Mouse (Mus musculus) small intestine, adult 2 months (tissue): ENCODE measurements at regions not wholly inside any gene's neighbourhood (a gene's known extent, or its start where the extent isn't known, plus 50 kb on each side); places are given as distances from the start of the nearest gene placed in this dataset.

Source experiments
- H3K27ac ChIP-seq: fragments of 200-500 bp; 2 replicates; pipeline ENCODE4 v1.5.1; 2012; ENCODE audit warnings: low read depth, low read length, control low read depth, inconsistent platforms; ENCODE audit not compliant: insufficient read depth
- H3K27me3 ChIP-seq: fragments of 200-500 bp; 2 replicates; pipeline ENCODE4 v1.6.1; 2012; ENCODE audit warnings: mild to moderate bottlenecking, moderate library complexity, low read length, inconsistent platforms; ENCODE audit not compliant: control insufficient read depth, insufficient read depth
- H3K36me3 ChIP-seq: fragments of 200-500 bp; 2 replicates; pipeline ENCODE4 v1.6.1; 2012; ENCODE audit warnings: mild to moderate bottlenecking, low read length, control low read depth, inconsistent platforms; ENCODE audit not compliant: control insufficient read depth, insufficient read depth
- H3K4me1 ChIP-seq: fragments of 200-500 bp; 2 replicates; pipeline ENCODE4 v1.6.1; 2012; ENCODE audit warnings: low read length, inconsistent platforms, mixed read lengths; ENCODE audit not compliant: control insufficient read depth, insufficient read depth, insufficient read length
- H3K4me3 ChIP-seq: fragments of 200-500 bp; 2 replicates; pipeline ENCODE4 v1.5.1; 2012; ENCODE audit warnings: low read depth, mild to moderate bottlenecking, control low read depth, inconsistent platforms, low read length, moderate library complexity
- CTCF ChIP-seq: fragments of 200-500 bp; IDR thresholded peaks from 2 replicates; pipeline ENCODE4 v1.5.1; 2012; ENCODE audit warnings: low read depth, mild to moderate bottlenecking, control low read depth, inconsistent platforms, low read length, moderate library complexity, mixed read lengths; ENCODE audit not compliant: insufficient replicate concordance, insufficient read length; ENCODE audit errors: extremely low read depth
- POLR2A ChIP-seq: fragments of 200-500 bp; IDR thresholded peaks from 2 replicates; pipeline ENCODE4 v1.6.1; 2012; ENCODE audit warnings: low read depth, mild to moderate bottlenecking, control low read depth, inconsistent platforms, low read length, moderate library complexity
- WGBS: fragments of 180-500 bp; shearing (Covaris S2); methylation state at CpG from one replicate; pipeline ENCODE4 v1.1.7; 2018; 5-methylcytosine and 5-hydroxymethylcytosine counted together

DNA sequence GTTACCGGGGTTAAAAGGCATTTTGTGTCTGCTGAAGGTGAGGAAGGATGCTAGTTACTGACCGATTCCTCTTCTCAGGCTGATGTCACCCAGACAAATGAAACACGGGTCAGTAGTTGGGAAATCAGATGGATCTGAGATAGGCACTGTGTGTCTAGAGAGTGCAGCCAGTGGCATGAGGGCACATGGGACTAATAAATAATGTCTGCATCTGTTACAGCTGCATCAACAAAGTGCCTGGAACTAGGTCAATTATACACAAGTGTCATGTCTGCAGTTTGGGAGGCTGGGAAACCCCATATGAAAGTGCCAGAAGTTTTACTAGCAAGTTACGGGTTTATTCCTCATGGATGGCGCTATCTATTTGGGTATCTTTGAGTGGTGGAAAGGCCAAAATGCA, 68.8 kb downstream of the Cxcl12 start:
- TF ChIP-seq CTCF (no peak), POLR2A (no peak)
- Histone ChIP-seq H3K27ac (no peak overlapping the region), H3K4me3 (no peak overlapping the region), H3K4me1 (no peaks in the 10 kb centered on the region), H3K36me3 (no peaks in the 10 kb centered on the region), H3K27me3 (no peaks in the 10 kb centered on the region)
- whole genome bisulfite sequencing, result 81% methylated on average over 5 of the region's 5 CpGs

- TF ChIP-seq CTCF, result no peak
- TF ChIP-seq POLR2A, result no peak
- 53% methylated on average over 3 of the region's 3 CpGs for WGBS
- H3K36me3 ChIP-seq, result no peaks in the 10 kb centered on the region
- H3K4me3 ChIP-seq, result no peak overlapping the region
- H3K4me1 ChIP-seq, result no peaks in the 10 kb centered on the region
- no peak overlapping the region for H3K27ac ChIP-seq
- no peaks in the 10 kb centered on the region for H3K27me3 ChIP-seq
These were observed 72.9 kb downstream of the Cxcl12 start for GRCm38 (mm10) chr6:117241206-117241605.

DNA sequence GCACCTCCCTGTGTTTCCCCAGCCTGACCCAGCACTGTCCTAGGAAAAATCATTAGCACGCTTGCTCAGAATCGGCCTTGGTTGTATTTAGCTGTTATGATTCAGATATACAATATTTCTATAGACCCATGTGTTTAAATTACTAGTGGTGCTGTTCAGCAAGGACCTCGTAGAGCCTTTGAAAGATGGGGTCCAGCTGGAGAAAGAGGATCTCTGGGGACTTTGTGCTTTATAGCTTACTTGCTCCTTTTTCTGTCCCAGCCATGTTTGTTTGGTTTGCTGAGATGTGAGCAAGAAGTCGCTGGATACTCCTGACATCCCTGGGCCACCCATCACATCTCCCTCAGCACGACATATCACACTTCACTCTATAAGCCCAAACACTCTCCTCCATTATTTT, 77.1 kb downstream of the Cxcl12 start:
- TF ChIP-seq CTCF, result no peak
- no peak for TF ChIP-seq POLR2A
- Histone ChIP-seq H3K27me3 (no peaks in the 10 kb centered on the region), H3K4me1 (no peaks in the 10 kb centered on the region), H3K4me3 (no peak overlapping the region), H3K36me3 (no peaks in the 10 kb centered on the region), H3K27ac (no peak overlapping the region)
- 82% methylated on average over 5 of the region's 5 CpGs for WGBS

DNA sequence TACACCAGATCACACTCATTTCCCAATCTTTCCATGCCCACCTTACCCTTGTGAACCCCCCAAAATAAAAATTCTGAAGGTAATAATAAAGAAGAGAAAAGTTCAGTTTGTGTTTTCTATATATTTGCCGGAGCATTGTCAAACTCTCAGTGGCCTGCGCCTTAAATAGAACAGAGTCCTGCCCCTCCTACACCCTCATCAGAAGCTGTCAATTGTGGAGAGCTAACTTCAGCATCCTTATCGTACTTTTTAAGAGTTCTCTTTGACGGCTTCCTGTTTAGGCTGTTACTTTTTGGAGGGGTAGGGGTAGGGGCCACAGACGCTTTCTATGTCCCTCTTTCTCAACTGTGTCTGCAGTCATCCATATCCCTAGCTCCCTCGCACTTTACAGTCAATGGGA, 77.5 kb downstream of the Cxcl12 start:
- WGBS, result 81% methylated on average over 6 of the region's 6 CpGs
- no peak overlapping the region for H3K4me3 ChIP-seq
- no peaks in the 10 kb centered on the region for H3K27me3 ChIP-seq
- H3K27ac ChIP-seq, result no peak overlapping the region
- TF ChIP-seq CTCF, result no peak
- no peak for TF ChIP-seq POLR2A
- no peaks in the 10 kb centered on the region for H3K36me3 ChIP-seq
- no peaks in the 10 kb centered on the region for H3K4me1 ChIP-seq

DNA sequence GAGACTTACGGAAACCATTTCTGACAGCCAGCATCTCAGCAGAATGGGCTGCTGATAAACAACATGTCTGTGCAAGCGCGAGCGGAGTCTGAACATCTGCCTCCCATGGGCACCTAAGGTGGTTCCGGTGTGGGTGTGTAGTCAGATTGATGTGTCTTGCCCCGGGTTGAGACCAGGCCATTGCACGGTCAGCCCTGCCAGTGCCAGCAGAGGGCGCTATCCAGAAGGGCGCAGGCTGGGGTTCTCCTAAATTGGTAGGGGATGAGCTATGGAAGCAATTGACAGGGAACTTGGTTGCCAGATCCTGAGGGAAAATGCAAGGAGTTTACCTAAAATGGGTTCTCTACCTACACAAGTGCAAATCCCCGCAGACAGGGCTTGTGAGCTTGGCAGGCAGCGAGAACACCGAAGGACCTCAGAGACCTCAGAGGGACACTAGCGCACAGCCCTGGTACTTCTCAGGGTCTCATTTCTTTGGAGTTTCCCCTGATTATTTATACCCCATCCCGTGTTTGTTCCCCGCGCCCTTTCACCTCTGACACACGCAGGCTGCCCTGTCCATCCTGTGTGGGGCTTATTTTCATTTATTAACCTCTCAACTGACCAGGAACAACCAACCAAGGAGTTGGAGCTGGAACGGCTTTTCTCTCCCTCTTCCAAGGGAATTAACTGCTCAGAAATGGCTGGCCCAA, 81.0 kb downstream of the Cxcl12 start:
- H3K27me3 ChIP-seq, result no peaks in the 10 kb centered on the region
- no peak overlapping the region for H3K27ac ChIP-seq
- H3K36me3 ChIP-seq, result no peaks in the 10 kb centered on the region
- H3K4me1 ChIP-seq, result no peaks in the 10 kb centered on the region
- peak; percentile 33; the same call in 1 of the 2 replicates for TF ChIP-seq CTCF
- no peak for TF ChIP-seq POLR2A
- 83% methylated on average over 18 of the region's 18 CpGs for WGBS
- no peak overlapping the region for H3K4me3 ChIP-seq

DNA sequence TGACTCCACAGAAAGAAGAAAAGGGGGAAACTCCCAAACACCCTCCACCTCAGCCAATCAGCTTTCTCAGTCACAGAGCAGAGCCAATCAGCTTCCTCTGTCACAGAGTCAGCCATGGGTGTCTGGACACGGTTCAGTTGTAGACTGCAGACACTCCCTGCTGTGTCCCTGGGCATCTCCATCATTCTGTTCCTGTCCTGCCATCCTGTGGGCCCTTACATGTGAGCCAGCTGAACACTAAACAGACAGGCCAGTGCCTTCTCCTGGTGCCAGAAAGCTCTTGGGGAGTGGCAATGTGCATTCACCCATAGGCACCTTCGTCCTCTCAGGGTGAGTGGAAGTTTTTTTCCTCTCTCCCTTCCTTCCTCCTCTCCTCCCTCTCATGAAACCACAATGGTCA, 81.7 kb downstream of the Cxcl12 start:
- no peaks in the 10 kb centered on the region for H3K27me3 ChIP-seq
- no peaks in the 10 kb centered on the region for H3K4me1 ChIP-seq
- 38% methylated on average over 2 of the region's 2 CpGs for WGBS
- H3K27ac ChIP-seq, result no peak overlapping the region
- H3K4me3 ChIP-seq, result no peak overlapping the region
- no peaks in the 10 kb centered on the region for H3K36me3 ChIP-seq
- TF ChIP-seq POLR2A (no peak), CTCF (no peak)

DNA sequence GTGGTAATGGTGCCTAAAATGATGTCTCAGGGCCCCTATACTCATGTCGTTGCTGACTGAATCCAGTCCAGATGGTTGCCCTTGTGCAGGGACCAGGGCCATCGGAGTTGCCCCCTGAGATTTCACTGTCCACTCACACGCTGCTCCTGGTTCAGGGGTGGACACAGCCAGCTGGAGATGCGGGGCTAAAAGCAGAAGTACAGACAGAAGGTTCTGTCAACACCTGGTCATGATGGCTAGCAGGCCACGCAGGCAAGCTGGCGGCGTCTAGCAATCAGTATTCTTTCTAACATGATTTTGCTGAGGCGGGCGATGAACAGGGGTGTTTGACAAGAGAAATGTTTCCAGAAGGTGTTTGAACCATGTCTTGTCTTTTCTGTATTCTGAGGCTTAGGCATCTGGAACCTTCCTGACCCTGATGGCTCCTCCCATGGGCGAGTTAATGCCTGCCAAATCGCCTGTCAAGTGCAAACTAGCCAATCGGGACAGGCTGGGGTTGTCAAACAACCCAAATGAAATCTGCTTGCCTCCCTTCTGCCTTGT, 83.1 kb downstream of the Cxcl12 start:
- H3K4me3 ChIP-seq, result no peak overlapping the region
- no peaks in the 10 kb centered on the region for H3K27me3 ChIP-seq
- H3K36me3 ChIP-seq, result no peaks in the 10 kb centered on the region
- H3K4me1 ChIP-seq, result no peaks in the 10 kb centered on the region
- TF ChIP-seq CTCF, result no peak
- no peak for TF ChIP-seq POLR2A
- H3K27ac ChIP-seq, result no peak overlapping the region
- 75% methylated on average over 12 of the region's 12 CpGs for WGBS
